Mouse (Mus musculus) liver (tissue): ENCODE data around the gene Mpzl2.

ENCODE experiments used
- DNase-seq: peaks from one replicate; pipeline ENCODE4 v3.0.0-alpha.2; 2020; ENCODE audit warnings: mixed read lengths

The Mpzl2 gene

GRCm38 (mm10) chr9:45090811-45091210, 51.2 kb downstream of the Mpzl2 start:
- DNase-seq, result no peak

- DNase-seq, result no peak
Measured at GRCm38 (mm10) chr9:45092641-45093040, 53.0 kb downstream of the Mpzl2 start.

- no peak for DNase-seq
Measured at GRCm38 (mm10) chr9:45095149-45095937, 55.7 kb downstream of the Mpzl2 start.

DNA sequence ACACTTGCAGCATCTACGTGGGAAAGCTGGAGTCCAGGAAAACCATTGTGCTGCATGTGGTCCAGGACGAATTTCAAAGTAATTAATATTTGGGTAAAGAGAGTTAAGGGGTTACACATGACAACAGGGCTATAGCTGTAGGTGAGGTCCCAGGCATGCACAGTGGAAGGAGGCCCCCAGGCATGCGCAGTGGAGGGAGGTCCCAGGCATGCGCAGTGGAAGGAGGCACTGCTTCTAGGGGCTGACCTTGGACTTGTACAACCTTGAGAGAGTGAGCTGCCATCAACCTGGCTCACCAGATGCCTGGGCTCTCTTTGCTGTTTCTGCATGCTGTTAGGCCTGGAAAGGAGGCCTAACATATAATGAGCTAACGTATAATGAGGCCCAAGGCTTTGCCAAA, 58.3 kb downstream of the Mpzl2 start:
- no peak for DNase-seq

GRCm38 (mm10) chr9:45098426-45098825, 58.8 kb downstream of the Mpzl2 start:
- DNase-seq, result no peak

GRCm38 (mm10) chr9:45102528-45102927, 62.9 kb downstream of the Mpzl2 start:
- DNase-seq, result no peak

GRCm38 (mm10) chr9:45103211-45103979, 63.8 kb downstream of the Mpzl2 start:
- DNase-seq, result no peak
